Mouse (Mus musculus) liver, embryonic 14.5 days (tissue): ENCODE measurements around the gene Dnajb4.

Experiments
- CTCF ChIP-seq: IDR thresholded peaks from 2 replicates; pipeline ENCODE4 v1.5.1; 2016; ENCODE audit warnings: antibody characterized with exemption, low read depth, control low read depth
- EP300 ChIP-seq: IDR thresholded peaks from 2 replicates; pipeline ENCODE4 v1.6.1; 2016; ENCODE audit warnings: antibody characterized with exemption, low read depth

- TF ChIP-seq CTCF (no peak), EP300 (no peak)
Measured at GRCm38 (mm10) chr3:152158344-152159291, 51.5 kb downstream of the Dnajb4 start.
